Mouse (Mus musculus) liver, adult 2 months (tissue): ENCODE measurements at regions not wholly inside any gene's neighbourhood (a gene's known extent, or its start where the extent isn't known, plus 50 kb on each side); places are given as distances from the start of the nearest gene placed in this dataset.

ENCODE experiments used
- CTCF ChIP-seq: fragments of 200-500 bp; IDR thresholded peaks from 2 replicates; pipeline ENCODE4 v1.5.1; 2011; ENCODE audit warnings: low read depth, low read length, control low read depth
- POLR2A ChIP-seq: fragments of 200-500 bp; IDR thresholded peaks from 2 replicates; pipeline ENCODE4 v1.6.1; 2011; ENCODE audit warnings: low read length, control low read depth; ENCODE audit not compliant: insufficient read depth; ENCODE audit errors: extremely low read depth

DNA sequence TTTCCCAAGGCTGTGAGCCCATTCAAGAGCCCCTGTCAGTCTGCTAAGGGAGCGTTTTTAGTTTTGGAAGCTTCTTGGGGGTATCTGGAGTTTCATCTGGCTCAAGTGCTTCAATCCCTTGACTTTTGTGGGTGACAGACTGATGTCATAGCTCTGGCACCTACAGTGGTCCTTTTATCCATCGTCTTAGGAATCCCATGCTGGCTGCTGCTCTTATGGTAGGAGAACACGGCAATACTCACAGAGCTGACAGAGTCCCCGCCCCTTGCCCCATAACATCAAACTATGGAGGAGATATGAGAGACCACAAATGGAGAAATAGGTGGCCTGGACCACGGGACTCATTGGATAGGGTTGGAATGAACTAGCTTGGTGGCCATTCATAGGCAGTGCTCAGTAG is 68.0 kb upstream of the Wnt7b start:
- TF ChIP-seq CTCF = no peak
- TF ChIP-seq POLR2A = no peak
